Mouse (Mus musculus) embryonic fibroblast, embryonic 13.5 days (primary cell): ENCODE results near the gene Aqr.

Experiments
- CTCF ChIP-seq: IDR thresholded peaks from 2 replicates; pipeline ENCODE4 v1.5.1; 2011; ENCODE audit warnings: mild to moderate bottlenecking, control low read depth, low read length, moderate library complexity, borderline replicate concordance; ENCODE audit not compliant: insufficient read depth
- POLR2A ChIP-seq: IDR thresholded peaks from 2 replicates; pipeline ENCODE4 v1.6.1; 2011; ENCODE audit warnings: low read depth, mild to moderate bottlenecking, control low read depth, low read length, moderate library complexity

- no peak for TF ChIP-seq CTCF
- TF ChIP-seq POLR2A, result no peak
Measured at GRCm38 (mm10) chr2:114135777-114136176, 51.0 kb downstream of the Aqr start.
